Mouse (Mus musculus) megakaryocyte, embryonic 14.5 days (primary cell): ENCODE results near the gene Actb.

Experiments used
- FLI1 ChIP-seq: IDR thresholded peaks from 2 replicates; pipeline ENCODE4 v1.6.1; 2012; ENCODE audit warnings: low read length, inconsistent platforms, mixed read lengths
- GATA1 ChIP-seq: IDR thresholded peaks from 3 replicates; pipeline ENCODE4 v1.6.1; 2012; ENCODE audit warnings: mixed read lengths, low read length, inconsistent platforms, borderline replicate concordance

DNA sequence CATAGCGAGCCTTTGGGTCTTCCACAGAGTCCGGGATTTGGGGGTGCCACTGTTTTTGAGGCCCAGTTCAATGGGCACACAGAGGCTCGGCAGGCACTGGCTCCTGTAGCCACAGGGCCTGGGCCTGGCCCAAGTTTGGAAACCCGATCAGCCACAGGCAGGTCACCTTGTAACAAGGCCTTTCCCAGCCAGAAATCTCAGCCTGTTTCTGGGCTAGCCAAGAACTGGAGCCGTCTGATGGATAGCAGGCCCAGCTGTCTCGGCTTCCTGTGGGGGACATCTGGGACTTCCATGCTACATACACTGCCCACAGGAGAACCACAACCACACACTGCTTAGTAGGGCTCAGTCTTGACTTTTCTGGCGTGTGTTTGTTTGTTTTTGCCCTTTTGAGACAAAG lies 10.0 kb upstream of the Actb start:
- TF ChIP-seq GATA1: no peak
- TF ChIP-seq FLI1: no peak
